Mouse (Mus musculus): ENCODE data around the gene AI182371. TPM values are rescaled to one million over a fixed set of nuclear protein-coding genes. Genes with fewer than 3 reads are reported as not detected.

The AI182371 gene
- 0.25 and 0.40 TPM in 2 replicates for polyA plus RNA-seq (2012; rRNA removed)

- 93% methylated on average over 3 of the region's 3 CpGs for WGBS
- Histone ChIP-seq H3K36me3 (ENCODE audit: control insufficient read depth, insufficient read depth, low read length) (no peaks in the 10 kb centered on the region), H3K4me3 (ENCODE audit: extremely low read depth, insufficient read depth, insufficient read length) (no peak within 1 kb of the TSS), H3K27me3 (ENCODE audit: control insufficient read depth, insufficient read depth, low read length) (no peaks in the 10 kb centered on the region), H3K27ac (ENCODE audit: insufficient read depth, low read length) (no peak within 1 kb of the TSS), H3K4me1 (ENCODE audit: control insufficient read depth, insufficient read depth, insufficient read length) (no peaks in the 10 kb centered on the region)
- TF ChIP-seq POLR2A (IDR thresholded peaks at IDR 0.05; ENCODE audit: low read depth, low read length) (no peak), CTCF (IDR thresholded peaks at IDR 0.05; ENCODE audit: extremely low read depth, insufficient read depth, insufficient read length, insufficient replicate concordance) (no peak)
- DNase-seq (ENCODE audit: low read depth in 1 of 2, low spot score in 2 of 2): no peak
These were observed at the start of gene AI182371 for GRCm38 (mm10) chr2:35101443-35101842. AI182371 (minus strand) TSS chr2:35101543.

- Histone ChIP-seq H3K27ac (ENCODE audit: insufficient read depth, low read length) (no peak overlapping the region), H3K4me1 (ENCODE audit: control insufficient read depth, insufficient read depth, insufficient read length) (no peaks in the 10 kb centered on the region), H3K4me3 (ENCODE audit: extremely low read depth, insufficient read depth, insufficient read length) (no peak overlapping the region), H3K27me3 (ENCODE audit: control insufficient read depth, insufficient read depth, low read length) (no peaks in the 10 kb centered on the region), H3K36me3 (ENCODE audit: control insufficient read depth, insufficient read depth, low read length) (peaks cover 68% of the 10 kb centered on the region)
- WGBS: 96% methylated on average over 10 of the region's 10 CpGs
- TF ChIP-seq POLR2A (IDR thresholded peaks at IDR 0.05; ENCODE audit: low read depth, low read length) (no peak), CTCF (IDR thresholded peaks at IDR 0.05; ENCODE audit: extremely low read depth, insufficient read depth, insufficient read length, insufficient replicate concordance) (no peak)
- DNase-seq (ENCODE audit: low read depth in 1 of 2, low spot score in 2 of 2): no peak
These were observed 47.5 kb upstream of the AI182371 start for GRCm38 (mm10) chr2:35148806-35149205.

- Histone ChIP-seq H3K36me3 (ENCODE audit: control insufficient read depth, insufficient read depth, low read length) (peaks cover 55% of the 10 kb centered on the region), H3K27ac (ENCODE audit: insufficient read depth, low read length) (no peak overlapping the region), H3K27me3 (ENCODE audit: control insufficient read depth, insufficient read depth, low read length) (no peaks in the 10 kb centered on the region), H3K4me1 (ENCODE audit: control insufficient read depth, insufficient read depth, insufficient read length) (no peaks in the 10 kb centered on the region), H3K4me3 (ENCODE audit: extremely low read depth, insufficient read depth, insufficient read length) (no peak overlapping the region)
- TF ChIP-seq POLR2A (IDR thresholded peaks at IDR 0.05; ENCODE audit: low read depth, low read length): no peak
- TF ChIP-seq CTCF (IDR thresholded peaks at IDR 0.05; ENCODE audit: extremely low read depth, insufficient read depth, insufficient read length, insufficient replicate concordance): no peak
- WGBS: 85% methylated on average over 3 of the region's 3 CpGs
- DNase-seq (ENCODE audit: low read depth in 1 of 2, low spot score in 2 of 2): no peak
These were observed 40.3 kb upstream of the AI182371 start for GRCm38 (mm10) chr2:35141673-35142072.

GRCm38 (mm10) chr2:35138576-35138975, 37.2 kb upstream of the AI182371 start:
- no peak overlapping the region for H3K27ac ChIP-seq (ENCODE audit: insufficient read depth, low read length)
- no peaks in the 10 kb centered on the region for H3K27me3 ChIP-seq (ENCODE audit: control insufficient read depth, insufficient read depth, low read length)
- peaks cover 41% of the 10 kb centered on the region for H3K36me3 ChIP-seq (ENCODE audit: control insufficient read depth, insufficient read depth, low read length)
- no peak for DNase-seq (ENCODE audit: low read depth in 1 of 2, low spot score in 2 of 2)
- 93% methylated on average over 1 of the region's 1 CpGs for WGBS
- no peaks in the 10 kb centered on the region for H3K4me1 ChIP-seq (ENCODE audit: control insufficient read depth, insufficient read depth, insufficient read length)
- TF ChIP-seq POLR2A (IDR thresholded peaks at IDR 0.05; ENCODE audit: low read depth, low read length) (no peak), CTCF (IDR thresholded peaks at IDR 0.05; ENCODE audit: extremely low read depth, insufficient read depth, insufficient read length, insufficient replicate concordance) (no peak)
- no peak overlapping the region for H3K4me3 ChIP-seq (ENCODE audit: extremely low read depth, insufficient read depth, insufficient read length)

GRCm38 (mm10) chr2:35133891-35134290, 32.5 kb upstream of the AI182371 start:
- peaks cover 28% of the 10 kb centered on the region for H3K36me3 ChIP-seq (ENCODE audit: control insufficient read depth, insufficient read depth, low read length)
- no peak overlapping the region for H3K27ac ChIP-seq (ENCODE audit: insufficient read depth, low read length)
- TF ChIP-seq POLR2A (IDR thresholded peaks at IDR 0.05; ENCODE audit: low read depth, low read length) (no peak), CTCF (IDR thresholded peaks at IDR 0.05; ENCODE audit: extremely low read depth, insufficient read depth, insufficient read length, insufficient replicate concordance) (no peak)
- 94% methylated on average over 5 of the region's 5 CpGs for WGBS
- DNase-seq (ENCODE audit: low read depth in 1 of 2, low spot score in 2 of 2): no peak
- peaks cover 5% of the 10 kb centered on the region; the same call in 1 of the 2 replicates for H3K4me1 ChIP-seq (ENCODE audit: control insufficient read depth, insufficient read depth, insufficient read length)
- no peaks in the 10 kb centered on the region for H3K27me3 ChIP-seq (ENCODE audit: control insufficient read depth, insufficient read depth, low read length)
- H3K4me3 ChIP-seq (ENCODE audit: extremely low read depth, insufficient read depth, insufficient read length): no peak overlapping the region

GRCm38 (mm10) chr2:35132662-35133055, 31.3 kb upstream of the AI182371 start:
- no peak for DNase-seq (ENCODE audit: low read depth in 1 of 2, low spot score in 2 of 2)
- peaks cover 5% of the 10 kb centered on the region; the same call in 1 of the 2 replicates for H3K4me1 ChIP-seq (ENCODE audit: control insufficient read depth, insufficient read depth, insufficient read length)
- no peaks in the 10 kb centered on the region for H3K27me3 ChIP-seq (ENCODE audit: control insufficient read depth, insufficient read depth, low read length)
- peak overlapping the region; percentile 90 for H3K27ac ChIP-seq (ENCODE audit: insufficient read depth, low read length)
- no peak for TF ChIP-seq CTCF (IDR thresholded peaks at IDR 0.05; ENCODE audit: extremely low read depth, insufficient read depth, insufficient read length, insufficient replicate concordance)
- no peak for TF ChIP-seq POLR2A (IDR thresholded peaks at IDR 0.05; ENCODE audit: low read depth, low read length)
- WGBS: 4% methylated on average over 5 of the region's 5 CpGs
- peaks cover 26% of the 10 kb centered on the region for H3K36me3 ChIP-seq (ENCODE audit: control insufficient read depth, insufficient read depth, low read length)
- peak overlapping the region; percentile 43 for H3K4me3 ChIP-seq (ENCODE audit: extremely low read depth, insufficient read depth, insufficient read length)

GRCm38 (mm10) chr2:35131991-35132661, 30.8 kb upstream of the AI182371 start:
- peak; percentile 91 for DNase-seq (ENCODE audit: low read depth in 1 of 2, low spot score in 2 of 2)
- Histone ChIP-seq H3K27me3 (ENCODE audit: control insufficient read depth, insufficient read depth, low read length) (no peaks in the 10 kb centered on the region), H3K4me3 (ENCODE audit: extremely low read depth, insufficient read depth, insufficient read length) (peak overlapping the region; percentile 74), H3K4me1 (ENCODE audit: control insufficient read depth, insufficient read depth, insufficient read length) (peaks cover 5% of the 10 kb centered on the region; the same call in 1 of the 2 replicates), H3K36me3 (ENCODE audit: control insufficient read depth, insufficient read depth, low read length) (peaks cover 26% of the 10 kb centered on the region), H3K27ac (ENCODE audit: insufficient read depth, low read length) (peak overlapping the region; percentile 90)
- under 1% methylated on average over 21 of the region's 21 CpGs for WGBS
- no peak for TF ChIP-seq CTCF (IDR thresholded peaks at IDR 0.05; ENCODE audit: extremely low read depth, insufficient read depth, insufficient read length, insufficient replicate concordance)
- TF ChIP-seq POLR2A (IDR thresholded peaks at IDR 0.05; ENCODE audit: low read depth, low read length): peak; percentile 27
